Mouse (Mus musculus) adrenal gland, postnatal 36 days (tissue): ENCODE measurements at regions not wholly inside any gene's neighbourhood (a gene's known extent, or its start where the extent isn't known, plus 50 kb on each side); places are given as distances from the start of the nearest gene placed in this dataset.

Experiments
- DNase-seq, 2 experiments: peaks; one replicate each; pipeline ENCODE4 v3.0.0; 2021; ENCODE audit warnings: mixed read lengths in 1 of 2

DNA sequence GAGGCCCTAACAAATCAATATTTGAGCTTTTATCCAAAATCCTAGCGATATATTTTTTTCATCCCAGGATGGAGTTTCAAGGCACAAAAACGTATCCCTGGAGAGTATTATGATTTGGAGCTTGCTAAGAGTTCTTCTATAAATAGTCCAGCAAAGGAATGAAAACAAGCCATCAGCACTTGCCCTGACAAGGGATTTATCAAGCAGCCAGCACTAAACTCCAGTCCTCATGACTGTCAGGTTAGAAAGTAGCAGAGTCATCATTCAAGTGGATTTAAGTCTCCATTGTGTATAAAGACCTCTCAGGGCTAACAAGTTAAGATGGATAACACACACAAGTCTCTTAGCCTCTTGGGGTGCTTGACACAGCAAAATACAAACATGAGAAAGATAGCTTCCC is 148.6 kb upstream of the Ust start:
- no peak for DNase-seq

DNA sequence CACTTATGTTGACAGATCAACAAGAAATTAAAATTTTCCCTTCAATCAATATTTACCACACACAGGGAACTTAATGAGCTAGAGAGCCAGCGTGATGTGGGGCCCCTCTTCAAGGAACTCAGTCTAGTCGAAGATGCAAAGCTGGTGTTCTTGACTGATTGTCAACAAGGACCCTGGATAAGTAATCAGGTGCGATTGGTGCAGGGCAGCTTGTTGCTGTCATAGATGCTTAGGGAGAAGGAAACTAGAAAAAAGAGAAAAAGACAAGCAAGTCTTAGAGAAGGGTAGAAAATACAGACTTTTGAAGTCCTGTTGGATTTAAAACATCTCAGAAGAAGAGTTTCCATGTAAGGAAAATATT is 140.3 kb upstream of the Ust start:
- no peak for DNase-seq

DNA sequence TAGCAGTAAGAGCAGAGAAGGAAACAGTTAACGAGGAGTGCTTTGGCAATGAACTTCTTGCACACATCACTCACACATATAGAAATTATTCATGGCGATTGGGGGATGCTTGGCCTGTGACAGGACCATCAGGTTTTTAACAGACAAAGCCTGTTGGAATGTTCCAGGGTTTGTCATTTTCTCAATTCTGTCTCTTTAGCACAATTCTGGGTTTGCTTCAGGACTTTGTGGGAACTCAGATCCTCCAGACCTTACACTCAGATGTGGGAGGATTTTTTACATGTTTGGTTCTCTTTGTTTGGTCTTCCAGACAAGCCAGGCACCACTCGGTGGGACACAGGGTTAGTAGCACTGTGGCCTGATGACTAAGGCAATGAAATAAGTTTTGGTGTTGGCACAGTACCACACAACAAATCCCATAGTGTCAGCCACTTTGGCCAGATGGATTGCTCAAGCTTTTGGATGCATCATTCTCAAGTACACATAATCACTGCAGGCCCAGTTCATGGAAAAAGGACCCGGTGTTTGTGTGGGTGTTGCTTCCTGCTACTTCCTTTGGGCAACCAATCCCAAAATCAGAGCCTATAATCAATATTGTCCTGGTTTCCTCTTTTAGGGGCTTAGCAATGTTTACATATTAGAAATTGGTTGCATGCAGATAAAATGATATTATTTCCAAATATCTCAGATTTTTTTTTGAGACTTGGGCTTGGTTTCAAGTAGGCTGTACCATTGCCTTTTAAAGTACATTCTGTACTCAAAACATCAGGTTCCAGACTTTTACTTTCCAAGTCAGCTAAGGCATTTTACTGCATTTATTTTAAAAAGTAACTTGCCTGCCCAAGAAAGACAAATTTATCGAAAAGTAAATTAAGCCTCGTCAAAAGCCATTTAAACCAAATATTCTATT is 139.7 kb upstream of the Ust start:
- peak; percentile 36 to 50 for DNase-seq

DNA sequence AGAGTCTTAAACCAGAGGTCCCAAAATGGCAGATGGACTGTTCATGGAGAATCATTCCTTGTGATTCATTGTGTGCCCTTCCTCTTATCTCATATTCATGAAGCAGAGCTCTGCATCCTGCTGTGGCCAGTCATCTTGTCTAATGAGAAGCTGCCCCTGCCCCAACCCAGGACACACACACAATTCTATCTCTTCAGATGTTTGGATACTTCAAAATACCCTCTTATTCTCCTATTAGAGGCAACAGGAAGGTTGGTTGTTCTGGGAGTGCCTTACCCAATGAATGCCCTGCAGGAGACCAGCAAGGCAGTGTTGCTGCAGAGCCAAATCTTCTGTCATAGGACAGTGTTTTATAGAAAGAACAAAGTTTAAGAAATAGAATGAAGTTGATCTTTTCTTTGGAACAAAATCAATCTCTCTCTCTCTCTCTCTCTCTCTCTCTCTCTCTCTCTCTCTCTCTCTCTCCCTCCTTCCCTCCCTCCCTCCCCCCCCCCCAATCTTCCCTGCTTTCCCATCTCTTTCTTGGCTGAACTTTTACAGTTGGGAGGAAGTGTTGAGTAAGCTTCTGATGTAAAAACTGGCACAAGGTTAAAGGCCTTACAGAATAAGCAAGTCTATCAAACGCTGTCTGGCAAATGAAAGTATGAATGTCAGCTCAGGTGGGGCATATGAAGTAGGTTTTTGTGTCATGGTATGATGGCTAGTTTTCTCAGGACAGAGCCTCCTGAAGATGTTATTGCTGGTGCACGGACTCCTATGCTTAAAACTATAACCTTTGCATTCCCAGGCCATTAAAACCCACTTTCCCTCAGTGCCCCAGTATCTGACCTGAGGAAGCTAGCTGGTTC is 138.8 kb upstream of the Ust start:
- DNase-seq: no peak

DNA sequence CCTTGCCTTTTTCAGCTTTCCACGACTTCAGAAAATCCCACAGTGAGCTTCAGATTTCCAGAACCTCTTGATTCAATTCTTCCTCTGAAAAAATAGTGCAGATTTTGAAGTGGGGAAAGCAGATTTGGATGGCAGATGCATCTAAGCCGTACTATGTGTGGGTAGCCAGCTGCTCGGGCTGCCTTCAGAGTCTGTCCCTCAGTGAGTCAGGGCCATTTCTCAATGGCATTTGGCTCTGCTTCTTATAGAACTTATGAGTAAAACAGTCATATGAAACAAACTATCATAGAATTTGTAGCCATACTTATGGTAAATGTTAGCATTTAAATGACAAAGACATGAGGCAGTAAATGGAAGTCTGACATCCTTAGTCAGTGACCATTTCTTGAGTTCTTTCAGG is 135.0 kb upstream of the Ust start:
- peak in 1 of 2 experiments; percentile 8 for DNase-seq

DNA sequence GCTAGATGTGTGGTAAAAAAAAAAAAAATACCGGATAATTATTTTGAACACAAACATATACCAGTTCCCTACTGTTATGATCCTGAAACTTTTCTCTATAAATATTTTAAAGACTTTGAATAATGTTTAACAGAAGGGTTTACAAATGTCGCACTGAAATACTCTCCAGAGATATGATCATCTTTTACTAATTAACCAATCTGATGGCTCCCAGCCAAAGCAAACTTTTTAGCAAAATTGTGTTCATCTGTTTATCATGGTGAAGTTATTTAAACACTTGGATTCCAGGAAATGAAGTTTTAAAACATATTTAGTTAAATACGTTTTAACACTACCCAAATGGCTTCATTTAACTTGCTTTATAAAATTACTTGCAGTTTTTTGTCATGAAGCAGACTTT is 123.6 kb upstream of the Ust start:
- DNase-seq: no peak

DNA sequence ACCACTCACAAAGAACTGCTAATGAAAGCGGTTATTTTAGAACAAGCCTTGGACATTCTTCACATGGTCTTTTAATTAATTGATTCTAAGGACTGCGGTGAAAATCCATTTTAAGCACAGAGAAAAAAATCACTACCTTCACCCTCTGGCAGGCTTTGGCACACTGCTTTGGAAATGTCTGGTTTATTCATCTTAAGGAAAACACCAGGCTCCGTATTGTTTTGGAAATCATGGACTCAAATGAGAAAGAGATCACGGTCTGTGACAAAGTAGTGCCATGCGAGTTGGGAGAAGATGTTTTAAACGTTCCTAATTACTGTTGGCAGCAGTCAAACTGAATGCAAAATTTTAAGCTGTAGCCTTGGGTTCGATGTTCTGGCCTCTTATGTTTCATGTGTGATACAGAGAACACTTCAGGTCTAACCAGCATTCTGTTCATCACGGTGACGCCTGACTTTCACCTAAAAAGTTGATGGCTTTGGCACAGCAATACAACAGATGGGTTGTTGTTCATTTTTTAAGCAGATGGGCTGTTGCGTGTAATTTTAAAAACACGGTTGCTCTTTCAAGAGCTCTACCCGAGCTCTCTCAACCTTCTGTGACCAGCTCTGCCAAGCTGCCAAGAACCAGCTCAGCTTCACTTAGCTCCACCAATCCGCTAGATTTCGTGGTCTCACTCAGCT is 105.7 kb upstream of the Ust start:
- no peak for DNase-seq

DNA sequence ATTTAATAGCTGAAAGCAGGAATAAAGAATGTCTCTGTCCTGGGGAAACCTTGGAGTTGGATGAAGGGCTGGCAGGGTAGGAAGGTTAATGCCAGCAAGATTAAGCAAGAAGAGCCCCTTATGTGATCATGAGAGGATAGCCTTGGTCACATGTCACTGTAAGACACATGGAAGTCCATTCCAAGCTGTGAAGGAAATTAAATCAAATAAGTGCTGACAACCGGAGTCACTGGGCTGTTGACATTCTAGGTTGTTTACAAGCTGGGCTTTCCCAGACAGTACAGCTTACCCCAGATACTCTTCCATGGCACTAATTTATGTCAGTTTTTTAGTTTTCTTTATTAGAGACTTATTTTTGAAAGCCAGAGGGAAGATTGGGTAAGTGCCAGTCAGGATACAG is 100.1 kb upstream of the Ust start:
- DNase-seq: peak; percentile 8 to 10

DNA sequence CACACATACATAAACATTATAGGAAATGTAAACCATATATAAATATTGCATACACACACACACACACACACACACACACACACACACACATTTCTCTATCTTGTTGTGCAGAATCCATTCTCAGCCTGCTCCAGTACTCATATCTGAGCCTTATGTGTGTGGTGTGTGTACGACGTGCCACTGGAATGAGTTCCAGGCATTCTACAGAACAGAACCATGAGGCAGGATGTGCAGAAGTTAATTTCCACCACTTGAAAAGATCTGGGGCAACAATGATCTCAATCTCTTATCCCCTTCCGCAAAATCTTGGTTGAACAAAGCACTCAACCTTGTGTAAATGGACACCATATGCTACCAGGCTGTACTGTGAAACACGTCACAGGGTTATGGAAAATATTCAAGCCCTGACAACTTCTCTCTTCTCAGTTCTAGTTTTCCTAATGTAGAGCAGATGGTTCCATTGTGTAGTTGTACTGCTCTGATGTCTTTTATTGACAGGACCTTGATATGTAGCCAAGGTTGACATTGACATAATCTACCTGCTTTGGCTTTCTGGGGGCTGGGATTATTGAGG is 96.9 kb upstream of the Ust start:
- DNase-seq: no peak

DNA sequence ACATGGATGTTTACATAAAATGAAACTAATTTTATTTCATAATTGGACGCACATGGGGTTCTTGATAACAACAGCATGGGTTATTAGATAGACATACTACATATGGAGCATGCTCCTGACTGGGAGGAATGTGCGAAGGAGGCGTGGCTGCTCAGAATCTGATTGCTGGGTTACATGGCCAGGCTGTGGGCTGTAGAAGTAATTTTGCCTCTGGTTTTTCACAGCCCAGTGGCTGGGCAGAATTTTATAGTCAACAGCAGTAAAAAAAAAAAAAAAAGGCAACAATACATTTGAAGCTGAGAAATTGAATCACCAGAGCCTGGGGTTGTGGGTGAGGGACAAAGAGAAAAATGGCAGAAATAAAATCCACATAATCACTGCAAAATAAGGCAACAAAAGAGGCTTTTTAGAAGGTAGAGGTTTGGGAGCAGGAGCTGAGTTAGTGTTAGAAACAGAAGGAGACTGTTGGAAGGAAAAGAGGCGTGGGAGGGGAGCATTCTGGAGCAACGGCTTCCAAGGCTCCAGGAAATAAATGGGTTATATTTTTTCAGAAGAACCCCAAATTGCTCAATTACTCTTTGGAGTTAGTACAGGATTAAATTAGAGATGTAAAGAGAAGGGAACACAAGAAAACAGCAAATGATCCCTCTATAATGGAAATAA is 71.4 kb upstream of the Ust start:
- DNase-seq: no peak

DNA sequence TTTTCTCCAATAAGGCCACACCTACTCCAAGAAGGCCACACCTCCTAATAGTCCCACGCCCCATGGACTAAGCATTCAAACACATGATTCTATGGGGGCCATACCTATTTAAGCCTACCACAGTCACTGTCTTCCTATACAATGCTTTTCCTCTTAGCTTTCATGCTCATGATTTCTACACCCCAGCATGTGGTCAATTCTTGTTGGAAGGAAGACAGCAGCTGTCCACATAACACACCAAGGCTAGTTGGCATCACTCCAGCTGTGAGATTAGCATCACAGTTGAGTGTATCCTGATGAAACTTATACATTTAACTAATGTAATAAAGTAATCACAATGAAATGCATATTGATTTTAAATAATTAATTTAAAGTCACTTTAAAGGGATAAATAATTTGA is 70.5 kb upstream of the Ust start:
- no peak for DNase-seq

DNA sequence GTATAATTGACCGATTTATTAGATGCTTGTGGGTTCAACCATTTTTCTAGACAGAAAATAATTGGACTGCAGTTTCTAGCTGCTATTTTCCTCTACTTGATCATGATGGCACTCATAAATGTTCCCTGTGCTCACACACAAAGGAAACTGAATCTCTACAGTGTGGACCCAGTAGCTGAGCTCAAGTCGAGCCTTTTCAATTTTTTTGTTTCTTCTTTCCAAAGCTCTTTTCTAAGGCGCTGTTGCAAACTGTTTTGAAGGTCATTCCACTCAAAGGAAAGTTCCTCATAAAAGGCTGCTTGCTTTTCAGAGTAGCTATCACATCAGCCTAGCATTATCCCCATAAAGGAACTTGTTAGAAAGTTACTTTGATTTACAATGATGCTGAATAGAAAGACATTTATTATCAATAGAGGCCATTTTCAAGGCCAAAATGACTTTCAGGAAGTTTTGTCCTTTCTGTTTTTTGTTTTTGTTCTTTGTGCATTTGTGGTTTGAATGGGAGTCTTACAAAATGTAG is 65.8 kb upstream of the Ust start:
- DNase-seq: no peak

DNA sequence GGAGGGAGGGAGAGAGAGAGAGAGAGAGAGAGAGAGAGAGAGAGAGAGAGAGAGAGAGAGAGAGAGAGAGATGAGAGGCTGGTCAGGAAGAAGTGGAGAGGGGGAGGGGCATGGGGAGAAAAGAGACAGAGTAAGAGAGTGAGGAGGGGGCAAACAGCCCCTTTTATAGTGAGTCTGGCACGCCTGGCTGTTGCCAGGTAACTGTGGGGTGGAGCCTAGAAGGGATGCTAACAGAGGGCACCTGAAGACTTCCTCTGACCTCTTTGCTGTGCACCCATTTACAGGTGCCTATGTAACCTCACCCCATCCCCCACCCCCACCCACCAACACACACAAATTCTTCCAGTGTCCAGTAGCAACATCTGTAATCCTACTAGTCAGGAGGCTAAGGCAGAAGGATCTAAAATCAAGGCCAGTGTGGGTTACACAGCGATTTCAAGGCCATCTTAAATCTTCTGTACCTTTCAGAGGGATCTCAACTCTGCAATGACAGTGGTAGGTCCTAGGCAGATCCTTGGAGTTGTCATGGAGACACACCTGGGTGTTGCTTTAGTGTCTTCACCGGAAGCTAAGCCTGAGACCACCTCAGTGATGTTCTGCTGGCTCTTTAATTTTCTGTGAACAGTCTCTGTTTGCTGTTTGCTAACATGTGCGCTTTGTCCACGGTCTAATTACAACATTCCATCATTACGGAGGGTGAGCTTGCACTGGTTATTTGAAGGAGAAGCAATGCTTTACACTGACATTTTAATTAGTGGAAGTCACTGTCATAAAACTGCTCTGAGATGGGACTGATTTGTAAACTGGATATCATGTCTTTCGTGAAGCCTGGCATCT is 65.1 kb upstream of the Ust start:
- DNase-seq: no peak

DNA sequence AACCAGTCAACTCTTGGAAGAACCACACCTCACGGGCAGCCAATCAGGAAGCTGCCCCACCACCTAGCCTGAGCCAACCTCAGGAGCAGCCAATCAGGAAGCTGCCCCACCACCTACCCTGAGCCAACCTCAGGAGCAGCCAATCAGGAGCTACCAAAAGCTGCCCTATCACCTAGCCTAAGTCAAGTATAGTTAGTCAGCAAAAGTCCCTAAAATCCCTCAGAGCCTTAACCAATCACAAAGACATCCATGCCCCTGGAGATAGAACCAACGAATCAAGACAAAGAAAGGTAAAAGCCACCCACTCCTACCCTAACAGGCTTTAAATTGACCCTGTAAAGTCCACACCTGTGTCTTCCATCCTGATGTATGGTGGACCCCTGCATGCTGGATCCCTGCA is 61.7 kb upstream of the Ust start:
- no peak for DNase-seq

DNA sequence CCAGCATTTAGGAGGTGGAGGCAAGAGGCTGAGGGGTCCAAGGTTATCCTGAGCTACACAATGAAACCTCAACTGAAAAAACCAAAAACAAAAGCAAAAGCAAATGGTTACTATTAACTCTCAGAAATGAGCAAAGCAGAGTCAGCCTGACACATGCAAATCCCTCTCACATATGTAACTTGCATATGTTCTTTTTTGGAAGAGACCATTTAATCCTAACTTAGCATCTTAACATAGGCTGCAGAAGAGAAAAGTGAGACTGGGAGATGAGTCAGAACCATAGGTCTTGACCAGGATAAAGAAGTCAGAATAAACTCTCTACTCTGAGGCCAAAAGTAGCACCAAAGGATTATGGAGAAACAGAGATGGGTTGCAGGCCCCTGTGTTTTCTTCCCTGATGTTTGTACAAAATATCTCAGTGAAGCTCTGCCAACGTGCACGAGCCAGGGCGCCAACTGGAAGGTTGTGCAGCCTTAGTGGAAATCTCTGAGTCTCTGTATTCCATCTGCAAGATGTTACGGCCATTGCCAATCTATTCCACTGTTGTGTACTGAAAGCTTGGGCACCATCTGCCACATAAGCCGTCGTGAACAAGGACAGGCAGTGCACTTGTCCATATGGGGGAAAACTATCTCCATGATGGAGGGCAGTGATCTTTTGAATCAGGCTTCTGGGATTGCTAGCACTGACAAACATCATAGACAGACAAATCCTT is 59.2 kb upstream of the Ust start:
- no peak for DNase-seq
